8 mouse cellular contexts compared by ENCODE assay signal in the genomic region with DNA sequence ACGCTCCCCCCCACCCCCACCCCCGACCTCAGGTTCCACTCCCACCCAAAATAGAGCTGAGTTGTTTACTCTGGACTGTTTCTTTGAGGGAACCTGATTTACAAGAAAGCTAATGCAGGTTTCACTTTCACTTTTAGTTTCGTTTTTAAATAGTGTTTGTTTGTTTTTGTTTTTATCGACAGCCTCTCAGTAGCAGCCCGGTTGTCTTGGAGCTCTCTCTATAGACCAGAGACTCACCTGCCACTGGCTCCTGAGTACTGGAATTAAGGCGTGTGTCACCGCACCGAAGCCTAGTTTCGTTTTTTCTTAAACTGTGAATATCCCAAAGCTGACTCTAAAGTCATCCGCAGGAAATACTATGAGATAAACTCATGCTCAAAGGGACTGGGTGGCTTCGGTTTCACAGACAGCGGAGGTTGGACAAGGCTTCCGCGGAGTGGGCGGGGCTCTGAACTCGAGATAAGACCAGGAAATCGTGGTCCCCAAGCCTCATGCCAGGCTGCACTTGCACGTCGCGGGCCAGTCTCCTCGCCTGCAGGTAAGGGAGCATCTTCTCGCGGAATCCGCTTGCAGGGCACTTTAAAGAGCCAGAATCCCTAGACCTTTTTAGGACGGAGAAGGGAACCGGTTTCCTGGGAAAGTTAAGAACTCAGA. TPM values are rescaled to one million over a fixed set of nuclear protein-coding genes. Genes with fewer than 3 reads are reported as not detected.
DNase-seq lines count a peak whose midpoint lies in the region; ATAC-seq lines count a peak whose summit lies in the region.

Gene Plgrkt, minus strand, starts transcription at position 422 of the 654 bp plus-strand sequence.
Gene Cd274, plus strand, starts transcription at position 487 of the 654 bp plus-strand sequence.

- peak within 1 kb of the TSS; percentile 66 for H3K4me3 ChIP-seq in liver, embryonic 11.5 days (ENCODE audit: low read depth, low read length)

- peaks cover 13% of the 10 kb centered on the region for H3K4me1 ChIP-seq in liver, embryonic 11.5 days (replicated peaks; ENCODE audit: control insufficient read depth, insufficient read depth, low read length)

- H3K4me2 ChIP-seq in liver, embryonic 11.5 days = peak within 1 kb of the TSS; percentile 68

- DNase-seq in urinary bladder, adult 18-20 months (ENCODE audit: low spot score in 2 of 2) = peak; percentile 57 to 72
- no peak for DNase-seq in urinary bladder, postnatal 10 days (ENCODE audit: low spot score)
- peak; percentile 44 for DNase-seq in embryo, embryonic 11.5 days (ENCODE audit: low read depth, low spot score)
- peak; percentile 99 for DNase-seq in heart, adult 11 months
- DNase-seq in kidney, adult 11 months = peak; percentile 82
- DNase-seq in liver, embryonic 11.5 days (ENCODE audit: low spot score) = peak; percentile 82
- DNase-seq in spleen, postnatal 36 days (ENCODE audit: low spot score in 2 of 2) = peak; percentile 93 to 94

- H3K9ac ChIP-seq in liver, embryonic 11.5 days (ENCODE audit: low read depth, low read length) = peak within 1 kb of the TSS; percentile 66

- H3K27me3 ChIP-seq in liver, embryonic 11.5 days (replicated peaks; ENCODE audit: control insufficient read depth, insufficient read depth, low read length) = no peaks in the 10 kb centered on the region

- no peaks in the 10 kb centered on the region for H3K36me3 ChIP-seq in liver, embryonic 11.5 days (ENCODE audit: control insufficient read depth, insufficient read depth, low read length)

- ATAC-seq in liver, embryonic 11.5 days (replicated peaks; ENCODE audit: low FRiP score) = peak; percentile 93
- peak; percentile 83 for ATAC-seq in monocyte, adult 5-6 weeks (replicated peaks; ENCODE audit: insufficient number of reproducible peaks, low FRiP score, low TSS enrichment, poor library complexity, severe bottlenecking)

- peak within 1 kb of the TSS; percentile 46; the same call in 1 of the 2 replicates for H3K27ac ChIP-seq in liver, embryonic 11.5 days (ENCODE audit: low read depth, low read length)

- H3K9me3 ChIP-seq in liver, embryonic 11.5 days (ENCODE audit: control insufficient read depth, low read length) = no peaks in the 10 kb centered on the region

- 3% methylated on average over 26 of the region's 26 CpGs for WGBS in liver, embryonic 11.5 days

RNA-seq across cellular contexts. Expression of gene Plgrkt, which starts in this region (rescaled TPM):
- 54.0 and 56.2 TPM in 2 replicates for polyA plus RNA-seq in liver, embryonic 11.5 days (2014; fragmentation: Nextera tagmentation; extraction: Ambion mirVana)
- 110 to 162 TPM (median 162 TPM) in 3 replicates for total RNA-seq in monocyte, adult 5-6 weeks (2017)

RNA-seq across cellular contexts. Expression of gene Cd274, which starts in this region (rescaled TPM):
- 0.43 and 0.86 TPM in 2 replicates for polyA plus RNA-seq in liver, embryonic 11.5 days (2014; fragmentation: Nextera tagmentation; extraction: Ambion mirVana)
- total RNA-seq in monocyte, adult 5-6 weeks (2017) = 80.1 to 92.8 TPM (median 86.9 TPM) in 3 replicates
